Mouse (Mus musculus) stomach, postnatal 0 days (tissue): ENCODE data around the gene 9330159F19Rik.

Experiments used
- CTCF ChIP-seq: IDR thresholded peaks from 2 replicates; pipeline ENCODE4 v1.5.1; 2016; ENCODE audit warnings: antibody characterized with exemption, low read depth, mild to moderate bottlenecking, moderate library complexity
- EP300 ChIP-seq: optimal IDR thresholded peaks from 2 replicates; pipeline ENCODE3; 2016; ENCODE audit warnings: antibody characterized with exemption

GRCm38 (mm10) chr10:29193769-29194168 lies 17.6 kb upstream of the 9330159F19Rik start:
- TF ChIP-seq CTCF (no peak), EP300 (no peak)
